Mouse (Mus musculus) kidney, adult 8-10 months (tissue): Measurements from ENCODE around the gene Cdca4.

Experiments
- DNase-seq, 2 experiments: peaks; one replicate each; pipeline ENCODE4 v3.0.0; 2022

The Cdca4 gene

DNA sequence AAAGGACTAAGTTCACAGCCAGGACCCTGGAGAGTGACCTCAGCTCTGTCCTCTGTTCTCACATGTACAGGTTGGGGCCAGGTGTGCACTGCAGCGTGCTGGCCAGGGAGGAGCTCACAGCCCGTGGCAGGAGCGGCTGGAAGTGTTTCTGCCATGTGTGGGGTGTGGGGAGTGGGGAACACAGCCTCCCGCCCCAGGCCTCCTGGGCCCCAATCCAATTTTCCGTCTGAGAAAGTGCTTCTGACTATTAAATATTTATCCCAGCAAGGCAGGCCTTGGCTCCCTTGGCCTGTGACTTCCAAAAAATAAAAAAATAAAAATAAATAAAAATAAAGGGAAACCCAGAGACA lies 30.9 kb downstream of the Cdca4 start:
- DNase-seq: no peak

DNA sequence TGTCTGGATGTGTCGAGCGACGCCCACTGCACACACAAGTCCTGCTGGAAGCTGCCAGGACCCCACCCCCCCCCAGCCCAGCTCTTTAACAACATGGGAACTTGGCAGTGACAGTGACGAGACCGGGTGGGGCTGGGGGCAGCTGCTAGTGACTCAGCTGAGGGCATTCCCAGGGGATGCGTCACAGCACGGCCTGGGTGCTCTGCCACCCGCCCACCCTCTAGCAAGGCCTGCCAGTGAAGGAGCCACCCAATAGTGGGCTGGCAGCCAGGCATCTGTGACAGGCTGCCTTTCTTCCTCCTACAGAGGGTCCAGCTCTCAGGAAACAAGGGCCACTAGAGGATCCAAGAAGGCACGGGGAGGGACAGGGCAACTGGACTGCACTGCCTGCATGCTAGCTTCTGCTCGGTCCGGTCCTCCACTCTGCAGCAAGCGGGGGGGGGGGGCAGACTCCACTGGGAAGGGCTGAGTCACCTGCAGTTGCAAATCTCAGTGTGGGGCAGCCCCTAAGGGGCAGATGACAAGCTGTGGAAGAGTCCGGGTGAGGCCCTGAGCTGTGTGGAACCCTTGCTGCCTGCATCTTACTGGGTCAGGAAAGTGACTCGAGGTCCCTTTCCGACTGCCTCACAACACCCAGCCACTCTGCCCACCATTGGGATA lies 31.4 kb downstream of the Cdca4 start:
- no peak for DNase-seq

DNA sequence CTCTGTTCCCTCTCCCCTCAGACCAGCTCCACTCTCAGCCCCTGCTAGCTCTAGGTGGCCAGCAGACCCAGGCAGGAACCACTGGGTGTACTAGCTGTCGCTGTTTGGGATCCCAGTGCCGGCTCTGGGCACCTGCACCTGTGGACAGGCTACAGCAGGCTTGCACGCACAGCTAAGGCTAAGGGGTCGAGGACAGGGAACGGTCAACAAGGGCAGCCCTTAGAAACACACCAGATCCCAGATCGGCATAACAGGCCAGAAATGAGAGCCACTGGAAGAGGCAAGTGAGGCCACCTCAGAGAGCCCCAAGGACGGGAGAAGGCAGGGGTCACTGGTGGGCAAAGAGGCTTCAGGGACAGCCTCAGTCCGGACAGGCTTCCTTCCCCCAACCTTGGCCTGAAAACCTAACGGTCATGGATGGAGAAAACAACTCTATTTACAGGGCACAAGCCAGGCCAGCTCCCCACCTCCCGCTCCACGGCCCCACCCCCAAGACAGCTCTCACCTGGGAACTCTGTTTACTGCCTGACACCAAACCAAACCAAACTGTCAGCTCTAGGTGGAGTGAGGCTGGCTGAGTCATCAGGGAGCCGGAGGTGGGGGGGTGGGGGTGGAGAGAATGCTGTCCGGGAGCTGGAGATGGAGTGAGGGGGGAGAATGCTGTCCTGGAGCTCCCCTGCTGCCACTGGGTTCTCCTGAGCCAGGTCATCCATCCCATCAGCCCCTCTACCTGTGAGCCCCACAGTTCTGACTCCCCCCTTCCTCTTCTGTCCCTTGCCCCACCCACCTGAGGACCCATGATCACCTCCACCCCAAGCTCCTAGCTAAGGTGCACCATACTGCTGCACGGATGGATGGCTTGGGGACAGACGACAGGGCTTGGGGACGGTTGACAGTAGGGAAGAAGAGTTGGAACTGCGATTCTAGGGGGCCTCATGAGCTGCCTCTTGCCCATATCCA lies 32.4 kb downstream of the Cdca4 start:
- no peak for DNase-seq

DNA sequence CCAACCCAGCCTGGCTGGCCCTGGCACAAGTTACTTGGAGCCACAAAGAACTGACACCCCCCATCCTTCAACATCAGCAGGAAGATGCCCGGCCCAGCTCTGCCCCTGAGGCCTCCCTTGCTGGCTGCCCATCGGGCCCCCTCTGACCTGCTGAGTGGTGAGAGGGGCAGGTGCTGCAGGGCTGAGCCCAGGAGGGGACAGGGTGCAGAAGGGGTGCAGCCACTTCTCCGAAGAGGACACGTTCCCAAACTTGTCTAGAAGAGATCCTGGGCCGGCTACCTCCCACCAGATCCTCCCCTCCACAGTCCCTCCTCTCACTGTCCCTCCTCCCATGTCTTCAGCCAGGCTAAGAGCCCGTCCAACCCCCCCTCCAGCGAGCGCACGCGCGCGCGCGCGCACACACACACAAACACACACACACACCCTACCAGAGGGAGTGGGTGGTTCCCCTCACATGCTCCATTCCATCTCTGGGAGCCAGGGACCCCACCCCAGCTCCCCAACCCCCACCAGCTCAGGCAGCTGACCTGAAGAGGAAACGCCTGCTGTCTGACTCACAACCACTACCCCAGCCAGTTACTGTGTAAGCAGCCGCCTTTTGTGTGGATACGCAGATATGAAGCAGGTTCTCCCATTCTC lies 33.6 kb downstream of the Cdca4 start:
- no peak for DNase-seq

DNA sequence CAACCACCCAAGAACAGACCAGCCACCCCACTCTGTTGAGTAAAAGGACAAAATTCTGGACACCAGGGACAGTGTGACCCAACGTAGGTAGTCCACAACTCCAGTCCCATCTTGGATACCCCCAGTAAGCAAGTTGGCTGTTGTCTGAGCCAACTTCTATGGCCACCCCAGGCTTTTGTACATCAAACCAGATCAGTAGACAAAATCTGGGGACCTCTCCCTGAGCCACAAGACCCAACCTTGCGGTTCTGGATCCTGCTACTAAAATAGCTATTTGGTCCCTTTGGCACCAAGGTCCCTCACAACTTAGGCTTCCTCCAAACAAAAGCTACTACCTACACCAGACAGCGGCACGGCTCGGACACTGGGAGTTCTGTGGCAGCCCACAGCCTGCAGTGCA lies 34.2 kb downstream of the Cdca4 start:
- no peak for DNase-seq

DNA sequence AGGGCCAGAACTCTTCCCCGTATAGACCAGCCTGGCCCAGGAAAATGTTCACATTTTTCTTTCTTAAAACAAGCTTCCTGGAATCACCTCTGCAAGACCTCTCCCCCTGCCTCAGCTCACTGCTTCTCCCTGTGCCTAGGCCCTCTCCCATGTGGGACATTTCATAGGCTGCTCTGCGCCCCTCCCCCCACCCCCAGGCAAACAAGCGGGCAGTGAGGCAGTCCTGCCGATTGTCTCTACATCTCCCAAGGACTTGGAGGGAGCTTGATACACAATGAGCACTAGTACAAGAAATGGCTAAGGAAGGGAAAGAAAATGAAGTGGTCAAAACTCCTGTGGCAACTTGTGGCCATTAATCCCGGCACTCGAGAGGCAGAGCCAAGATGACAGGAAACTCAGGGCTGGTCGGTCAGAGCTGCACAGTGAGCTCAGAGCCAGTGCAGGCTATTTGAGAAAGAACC lies 34.8 kb downstream of the Cdca4 start:
- no peak for DNase-seq

DNA sequence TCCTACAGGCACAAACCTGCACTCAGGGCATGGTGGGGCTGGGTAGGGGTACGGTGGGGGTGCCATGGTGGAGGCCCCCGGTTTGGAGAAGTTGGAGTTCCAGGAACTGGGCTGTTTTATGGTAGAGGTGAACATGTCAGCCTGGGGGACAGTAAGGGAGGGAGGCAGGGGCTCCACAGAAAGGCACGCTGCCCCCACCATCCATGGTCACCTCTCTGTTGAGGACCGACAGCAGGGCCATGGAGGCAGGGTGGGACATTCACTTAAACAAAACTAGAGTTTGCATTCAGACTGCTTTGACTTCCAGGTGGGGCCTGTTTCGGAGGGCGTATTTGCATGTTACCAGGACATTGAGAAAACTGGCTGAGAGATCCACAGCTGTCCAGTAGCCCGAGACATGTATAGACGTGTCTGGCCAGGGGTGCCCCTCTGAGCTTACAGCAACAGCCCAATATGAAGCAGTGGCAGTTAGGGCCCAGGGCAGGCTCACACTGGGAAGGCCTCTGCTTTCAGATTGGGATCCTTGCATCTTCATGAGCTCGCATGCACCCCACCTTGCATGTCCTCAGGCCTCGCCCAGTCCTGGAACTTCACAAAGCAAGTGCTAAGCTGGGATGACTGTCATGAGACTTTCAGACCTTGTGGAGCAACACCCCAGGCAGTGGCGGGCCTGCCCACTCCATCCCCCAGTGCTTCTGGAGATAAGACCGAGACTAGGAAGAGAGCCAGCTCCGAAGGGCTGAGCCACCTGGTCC lies 35.4 kb downstream of the Cdca4 start:
- DNase-seq: no peak

DNA sequence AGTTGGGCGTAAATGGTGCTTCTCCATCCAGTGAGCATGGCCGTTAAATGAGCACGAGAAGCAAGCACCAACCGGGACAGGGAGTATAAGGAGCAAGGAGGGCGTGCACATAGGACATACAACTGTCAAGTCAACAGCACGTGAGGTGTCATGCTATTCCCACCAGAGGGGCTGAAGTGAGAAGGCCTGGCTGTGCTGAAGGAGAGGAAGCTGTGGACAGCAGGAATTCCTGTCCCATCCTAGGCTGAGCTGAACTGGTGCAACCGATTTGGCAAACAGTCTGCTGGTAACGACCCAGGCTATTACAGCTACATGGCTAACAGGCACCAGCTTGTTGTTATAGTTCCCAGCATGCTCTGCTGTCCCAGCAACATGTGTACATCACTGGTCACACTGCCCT lies 38.2 kb downstream of the Cdca4 start:
- DNase-seq: no peak

DNA sequence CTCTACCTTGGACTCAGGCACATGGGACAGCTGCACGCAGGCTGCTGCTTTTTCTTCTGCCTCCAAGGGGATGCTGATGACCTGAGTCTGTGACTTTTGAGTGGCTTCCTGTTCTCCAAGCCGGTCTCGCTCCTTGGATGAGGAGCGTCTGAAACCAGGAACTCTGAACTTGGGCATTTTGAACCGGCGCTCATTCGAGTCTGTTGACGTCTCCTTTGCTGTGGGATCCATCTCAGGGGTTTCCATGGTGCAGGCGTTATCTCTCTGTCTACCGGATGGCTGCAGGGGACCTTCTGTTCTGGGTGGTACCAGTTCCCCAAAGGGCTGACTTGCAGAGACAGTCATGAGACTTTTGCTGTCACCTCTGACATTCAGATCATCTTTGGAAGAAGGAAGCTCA lies 54.7 kb downstream of the Cdca4 start:
- DNase-seq: no peak

DNA sequence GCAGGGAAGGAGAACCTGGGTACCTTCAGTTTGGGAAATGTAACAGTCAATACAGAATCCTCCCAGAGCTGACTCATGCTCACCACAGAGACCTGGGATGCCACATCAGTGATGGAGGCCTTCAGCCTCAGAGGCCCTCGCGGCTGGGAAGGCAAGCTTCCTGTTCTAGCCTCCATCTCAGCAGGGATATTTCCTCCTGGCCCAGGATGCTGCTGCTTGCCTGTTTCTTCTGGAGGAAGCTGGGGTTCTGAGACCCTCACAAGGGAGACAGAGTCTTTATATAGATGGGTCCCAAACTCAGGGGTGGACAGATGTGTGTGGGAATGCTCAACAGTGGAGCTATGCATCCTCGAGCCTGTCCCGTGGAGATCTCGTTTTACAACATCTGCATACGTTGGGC lies 55.2 kb downstream of the Cdca4 start:
- DNase-seq: no peak

DNA sequence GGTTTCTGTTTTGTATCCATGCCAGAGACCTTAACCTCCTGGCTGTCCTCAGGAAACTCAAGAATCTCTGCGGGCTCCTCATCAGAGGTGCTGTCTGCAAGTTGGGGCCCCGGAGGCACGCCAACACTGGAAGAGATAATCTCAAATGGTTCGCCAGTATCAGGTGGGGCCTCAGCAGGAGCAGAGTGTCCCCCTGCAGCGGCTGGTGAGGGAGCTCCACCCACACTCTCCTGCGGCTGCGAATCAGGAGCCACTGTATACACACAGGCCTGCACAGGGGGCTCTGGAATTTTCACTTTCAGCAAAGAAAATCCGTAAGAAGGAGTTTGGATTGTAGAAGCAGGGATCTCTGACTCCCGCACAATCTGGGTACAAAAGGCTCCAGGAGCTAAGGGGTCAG lies 55.9 kb downstream of the Cdca4 start:
- DNase-seq: no peak

DNA sequence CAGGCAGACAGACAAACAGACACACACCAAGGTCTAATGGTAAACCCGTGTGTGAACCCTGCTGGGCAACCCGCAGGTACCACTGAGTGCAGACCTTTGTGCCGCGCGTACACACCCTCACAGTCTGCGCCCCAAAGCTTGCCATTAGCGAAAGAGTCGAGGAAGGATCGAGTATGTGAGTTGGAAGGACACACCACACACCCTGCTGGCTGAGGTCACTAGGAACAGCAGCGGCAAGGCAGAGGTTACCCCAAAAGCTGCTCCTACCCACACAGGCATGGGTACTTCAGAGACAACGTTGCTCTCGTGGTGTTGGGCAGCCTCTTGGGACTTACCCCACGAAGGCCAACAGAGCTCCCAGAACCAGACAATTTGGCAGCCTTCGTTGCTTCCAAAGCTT lies 56.9 kb downstream of the Cdca4 start:
- DNase-seq: no peak

DNA sequence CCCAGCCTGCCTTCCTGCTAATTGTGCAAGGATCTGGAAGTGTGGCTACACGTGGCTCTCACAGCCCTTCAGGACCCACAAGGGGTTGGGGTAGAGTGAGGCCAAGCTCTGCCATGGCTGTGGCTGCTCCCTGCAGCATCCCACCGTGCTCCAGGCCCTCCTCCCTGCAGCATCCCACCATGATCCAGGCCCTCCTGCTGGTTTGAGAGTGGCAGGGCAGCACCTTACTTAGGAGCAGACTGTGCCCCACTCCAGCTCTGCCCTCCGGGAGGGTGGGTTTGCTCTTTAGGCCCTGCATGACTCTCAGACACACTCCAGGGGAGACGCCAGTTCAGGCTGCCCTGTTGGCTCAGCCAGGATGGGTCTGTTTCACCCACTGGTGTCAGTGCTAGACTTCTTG lies 58.8 kb downstream of the Cdca4 start:
- DNase-seq: no peak
